Mouse (Mus musculus): ENCODE measurements around the gene Mybphl.

DNA sequence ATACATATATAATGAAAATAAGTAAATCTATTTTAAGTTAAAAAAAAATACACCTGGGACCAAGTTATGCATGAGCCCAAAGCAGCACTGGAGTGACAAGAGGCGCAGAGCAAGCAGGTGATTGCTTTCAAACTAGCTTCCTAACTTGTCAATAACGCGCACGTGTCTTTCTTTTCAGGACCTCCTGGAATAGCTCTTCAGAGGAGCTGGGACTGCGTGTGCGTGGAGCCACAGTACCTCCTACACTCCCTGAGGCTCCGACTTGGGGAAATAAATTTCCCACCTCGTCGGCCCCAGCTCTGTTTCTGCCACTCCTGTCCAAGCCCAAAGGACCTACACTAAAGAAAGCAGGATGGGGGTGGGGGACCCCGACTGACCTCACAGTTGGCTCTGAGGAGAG is 7.7 kb upstream of the Mybphl start:
- no peak for TF ChIP-seq CTCF (IDR thresholded peaks at IDR 0.05; ENCODE audit: low read depth)
- TF ChIP-seq EP300 (IDR thresholded peaks at IDR 0.05; ENCODE audit: low read depth) = no peak
